Mouse (Mus musculus) liver, postnatal 0 days (tissue): ENCODE results near the gene Ubac2.

Source experiments
- CTCF ChIP-seq: sonication (generic); IDR thresholded peaks from 2 replicates; pipeline ENCODE4 v1.5.1; 2016; ENCODE audit warnings: antibody characterized with exemption, low read depth
- EP300 ChIP-seq: IDR thresholded peaks from 2 replicates; pipeline ENCODE4 v1.6.1; 2016; ENCODE audit warnings: antibody characterized with exemption, low read depth, mild to moderate bottlenecking

DNA sequence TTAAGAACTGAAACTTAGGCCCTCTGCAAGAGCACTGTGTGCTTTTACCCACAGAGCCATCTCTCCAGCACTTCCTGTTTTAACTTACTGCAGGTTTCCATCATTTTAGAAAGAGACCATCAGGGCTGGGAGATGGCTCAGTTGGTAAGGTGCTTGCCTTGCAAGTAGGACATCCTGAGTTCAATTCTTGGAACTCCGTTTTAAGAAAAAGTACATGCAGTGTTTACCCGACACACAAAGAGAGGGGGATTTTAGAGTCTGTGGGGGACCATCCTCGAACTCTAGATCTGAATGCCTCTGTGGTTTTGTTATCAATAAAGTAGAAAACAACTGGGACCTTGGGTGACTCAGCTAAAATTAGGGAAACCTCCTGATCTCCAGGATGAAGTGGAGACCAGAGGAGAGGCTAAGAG is 163.0 kb downstream of the Ubac2 start:
- TF ChIP-seq CTCF, result no peak
- no peak for TF ChIP-seq EP300
